Mouse (Mus musculus) cerebellum, adult 2 months (tissue): ENCODE data around the gene Clk3.

ENCODE experiments used
- CTCF ChIP-seq: fragments of 200-500 bp; IDR thresholded peaks from 2 replicates; pipeline ENCODE4 v1.5.1; 2011; ENCODE audit warnings: low read depth, mild to moderate bottlenecking, control low read depth, low read length, moderate library complexity, borderline replicate concordance; ENCODE audit not compliant: insufficient read depth
- POLR2A ChIP-seq: fragments of 200-500 bp; IDR thresholded peaks from 2 replicates; pipeline ENCODE4 v1.6.1; 2011; ENCODE audit warnings: low read length, control low read depth, borderline replicate concordance; ENCODE audit not compliant: insufficient read depth

GRCm38 (mm10) chr9:57706496-57706895, 59.2 kb downstream of the Clk3 start:
- TF ChIP-seq CTCF: no peak
- TF ChIP-seq POLR2A: no peak
